Mouse (Mus musculus) ES-E14 (cell line): ENCODE results near the gene Wdr92.

Experiments used
- CHD2 ChIP-seq: IDR thresholded peaks from 2 replicates; pipeline ENCODE4 v1.6.1; 2014; ENCODE audit warnings: mild to moderate bottlenecking, low read depth, low read length, inconsistent platforms
- HCFC1 ChIP-seq: IDR thresholded peaks from 2 replicates; pipeline ENCODE4 v1.6.1; 2012; ENCODE audit warnings: low read length, inconsistent platforms, borderline replicate concordance; ENCODE audit not compliant: insufficient read depth
- ZNF384 ChIP-seq: IDR thresholded peaks from 2 replicates; pipeline ENCODE4 v1.6.1; 2012; ENCODE audit warnings: low read depth, low read length, inconsistent platforms

DNA sequence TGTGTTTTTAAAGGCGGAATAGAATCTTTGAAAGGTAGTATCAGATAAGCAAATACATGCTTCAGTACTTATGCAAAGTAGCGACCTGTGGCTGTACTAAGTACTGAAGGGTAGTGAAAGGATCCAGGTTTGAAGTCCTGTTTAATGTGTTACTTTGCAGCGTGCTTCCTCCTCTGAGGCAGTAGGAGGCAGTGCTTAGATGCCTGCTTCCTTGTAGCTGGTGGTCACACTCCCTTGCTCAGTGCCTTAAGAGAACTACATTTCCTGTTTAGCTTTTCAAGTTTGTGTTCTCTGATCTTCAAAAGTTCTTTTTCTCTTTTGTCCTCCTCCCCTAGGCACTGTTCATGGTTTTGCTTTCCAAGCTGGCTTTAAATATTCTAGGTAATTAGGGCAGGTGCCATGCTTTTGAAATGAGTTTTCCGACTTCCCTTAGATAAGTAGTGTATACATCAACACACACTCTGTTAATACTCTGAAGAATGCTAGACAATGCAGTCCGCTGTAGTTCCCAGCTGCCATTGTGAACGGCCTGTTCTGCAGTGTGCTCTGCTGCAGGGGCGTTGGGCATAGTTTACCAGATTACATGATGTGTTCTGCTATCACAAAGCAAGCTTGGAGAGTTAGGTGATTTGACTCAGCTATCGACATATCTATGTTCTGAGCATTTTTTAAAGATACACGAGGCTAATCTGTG, 10.4 kb downstream of the Wdr92 start:
- TF ChIP-seq HCFC1 (no peak), CHD2 (no peak), ZNF384 (no peak)
